Mouse (Mus musculus) thymus, postnatal 10 days (tissue): ENCODE data around the gene Cabp7.

Experiments used
- DNase-seq, 2 experiments: peaks; one replicate each; pipeline ENCODE4 v3.0.0; 2021; ENCODE audit warnings: low spot score in 2 of 2

Gene Cabp7

GRCm38 (mm10) chr11:4704072-4704964 is 42.3 kb downstream of the Cabp7 start, which contains the start of the genes Uqcr10 and Zmat5:
Gene Uqcr10, minus strand, starts transcription at chr11:4704342.
Gene Zmat5, plus strand, starts transcription at chr11:4704678.
- peak; percentile 82 to 92 for DNase-seq

- DNase-seq: no peak
Observed at GRCm38 (mm10) chr11:4703688-4704071, 42.9 kb downstream of the Cabp7 start.

- no peak for DNase-seq
Observed at GRCm38 (mm10) chr11:4700726-4701125, 45.9 kb downstream of the Cabp7 start.

- no peak for DNase-seq
Observed at GRCm38 (mm10) chr11:4697043-4697983, 49.3 kb downstream of the Cabp7 start.

GRCm38 (mm10) chr11:4692162-4692561 is 54.4 kb downstream of the Cabp7 start:
- DNase-seq: no peak

GRCm38 (mm10) chr11:4691213-4691612 is 55.4 kb downstream of the Cabp7 start:
- no peak for DNase-seq

- DNase-seq: no peak
Observed at GRCm38 (mm10) chr11:4690353-4690752, 56.2 kb downstream of the Cabp7 start.

- no peak for DNase-seq
Observed at GRCm38 (mm10) chr11:4688632-4689380, 57.8 kb downstream of the Cabp7 start.

- no peak for DNase-seq
Observed at GRCm38 (mm10) chr11:4687874-4688273, 58.7 kb downstream of the Cabp7 start.

GRCm38 (mm10) chr11:4687027-4687426 is 59.6 kb downstream of the Cabp7 start:
- DNase-seq: no peak
